Mouse (Mus musculus) brain, embryonic 14.5 days (tissue): Measurements from ENCODE around the gene Stard3.

Source experiments
- CTCF ChIP-seq: fragments of 200-500 bp; IDR thresholded peaks from 2 replicates; pipeline ENCODE4 v1.5.1; 2012; ENCODE audit warnings: inconsistent platforms, mild to moderate bottlenecking, moderate library complexity, borderline replicate concordance; ENCODE audit not compliant: insufficient read depth, insufficient read length; ENCODE audit errors: extremely low read depth
- POLR2A ChIP-seq: fragments of 200-500 bp; IDR thresholded peaks from 2 replicates; pipeline ENCODE4 v1.6.1; 2012; ENCODE audit warnings: mild to moderate bottlenecking, inconsistent platforms, borderline replicate concordance; ENCODE audit not compliant: poor library complexity, insufficient read depth, insufficient read length, severe bottlenecking; ENCODE audit errors: extremely low read depth

- TF ChIP-seq POLR2A (no peak), CTCF (no peak)
Observed at GRCm38 (mm10) chr11:98397946-98398345, 39.8 kb downstream of the Stard3 start.
